Mouse (Mus musculus): ENCODE measurements around the gene Gm3952. TPM values are rescaled to one million over a fixed set of nuclear protein-coding genes. Genes with fewer than 3 reads are reported as not detected.

The Gm3952 gene
- polyA plus RNA-seq, 1 experiment from 2014 or later, result not detected

DNA sequence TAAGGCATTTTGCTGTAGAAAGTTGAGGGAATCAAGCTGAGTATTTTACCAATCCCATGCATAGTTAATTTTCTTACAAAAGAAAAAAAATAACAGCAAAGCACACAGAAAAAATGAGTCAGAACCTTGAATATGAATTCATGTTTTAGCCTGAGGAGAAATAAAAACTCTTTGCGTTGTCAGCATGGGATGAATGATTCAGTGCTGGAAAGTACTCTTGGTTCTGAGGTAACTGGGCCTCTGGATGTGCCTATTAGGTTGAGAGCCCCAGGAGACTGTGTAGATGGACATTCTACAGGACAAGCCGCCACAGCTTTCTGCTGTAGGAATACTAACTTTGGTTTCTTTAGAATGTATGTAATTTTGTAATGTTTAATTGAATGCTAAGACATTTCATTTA is 93.7 kb downstream of the Gm3952 start:
- H3K4me2 ChIP-seq (ENCODE audit: low read length), result no peak overlapping the region
- no peaks in the 10 kb centered on the region for H3K27me3 ChIP-seq (replicated peaks; ENCODE audit: control insufficient read depth, insufficient read depth, low read length)
- no peak overlapping the region for H3K4me3 ChIP-seq (ENCODE audit: low read length)
- WGBS, result 84% methylated on average over 2 of the region's 2 CpGs
- H3K36me3 ChIP-seq (ENCODE audit: control insufficient read depth, insufficient read depth, low read length), result 0 out of 2 replicates have a peak, but pooled peaks cover 2% of the 10 kb centered on the region
- no peaks in the 10 kb centered on the region for H3K4me1 ChIP-seq (ENCODE audit: control insufficient read depth, insufficient read depth, low read depth, low read length)
- ATAC-seq, result no peak
- no peak overlapping the region for H3K9ac ChIP-seq (ENCODE audit: low read depth, low read length)
- no peaks in the 10 kb centered on the region for H3K9me3 ChIP-seq (ENCODE audit: control insufficient read depth, low read length)
- no peak overlapping the region for H3K27ac ChIP-seq (ENCODE audit: low read depth, low read length)

DNA sequence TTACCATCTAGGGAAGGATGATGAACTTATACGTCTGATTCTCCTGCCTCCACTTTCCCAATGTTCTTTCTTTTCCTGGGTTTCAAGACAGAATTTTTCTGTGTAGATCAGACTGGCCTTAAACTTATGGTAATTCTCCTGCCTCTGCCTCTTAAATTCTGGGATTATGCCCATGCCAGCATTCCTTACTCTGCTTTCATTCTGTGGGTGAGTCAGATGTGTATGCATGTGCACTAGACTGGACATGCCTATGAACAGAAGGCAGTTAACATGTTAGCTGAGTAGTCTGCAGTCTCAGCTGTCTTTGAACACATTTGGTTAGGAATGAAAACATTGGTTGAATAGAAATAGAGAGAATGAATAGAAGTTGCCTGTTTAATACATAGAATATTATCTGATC is 94.1 kb downstream of the Gm3952 start:
- Histone ChIP-seq H3K27ac (ENCODE audit: low read depth, low read length) (no peak overlapping the region), H3K4me2 (ENCODE audit: low read length) (no peak overlapping the region), H3K36me3 (ENCODE audit: control insufficient read depth, insufficient read depth, low read length) (0 out of 2 replicates have a peak, but pooled peaks cover 2% of the 10 kb centered on the region), H3K4me3 (ENCODE audit: low read length) (no peak overlapping the region), H3K4me1 (ENCODE audit: control insufficient read depth, insufficient read depth, low read depth, low read length) (no peaks in the 10 kb centered on the region), H3K27me3 (replicated peaks; ENCODE audit: control insufficient read depth, insufficient read depth, low read length) (no peaks in the 10 kb centered on the region), H3K9ac (ENCODE audit: low read depth, low read length) (no peak overlapping the region), H3K9me3 (ENCODE audit: control insufficient read depth, low read length) (no peaks in the 10 kb centered on the region)
- no peak for ATAC-seq
- WGBS, result 75% methylated on average over 1 of the region's 1 CpGs

DNA sequence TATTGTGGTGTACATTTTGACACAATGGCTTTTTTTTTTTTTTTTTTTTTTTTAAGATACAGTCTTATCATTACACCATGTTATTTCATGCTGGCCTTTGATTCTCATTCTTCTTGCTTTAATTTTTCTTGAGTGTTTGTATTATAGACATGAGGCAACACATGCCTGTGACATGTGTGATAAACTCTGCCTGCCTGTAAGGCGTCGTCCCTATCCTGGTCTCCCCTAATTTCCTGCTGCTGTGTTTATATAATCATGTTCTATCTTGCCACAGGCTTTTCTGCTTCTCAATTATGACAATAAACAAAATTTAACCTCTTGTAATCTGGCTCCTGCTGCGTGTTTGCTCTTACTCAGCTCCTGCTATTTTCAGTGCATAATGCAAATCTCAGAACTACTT is 100.5 kb downstream of the Gm3952 start:
- ATAC-seq, result no peak
- Histone ChIP-seq H3K27me3 (replicated peaks; ENCODE audit: control insufficient read depth, insufficient read depth, low read length) (no peaks in the 10 kb centered on the region), H3K4me1 (ENCODE audit: control insufficient read depth, insufficient read depth, low read depth, low read length) (no peaks in the 10 kb centered on the region), H3K9me3 (ENCODE audit: control insufficient read depth, low read length) (no peaks in the 10 kb centered on the region), H3K4me3 (ENCODE audit: low read length) (no peak overlapping the region), H3K27ac (ENCODE audit: low read depth, low read length) (no peak overlapping the region), H3K4me2 (ENCODE audit: low read length) (no peak overlapping the region), H3K36me3 (ENCODE audit: control insufficient read depth, insufficient read depth, low read length) (no peaks in the 10 kb centered on the region), H3K9ac (ENCODE audit: low read depth, low read length) (no peak overlapping the region)
- WGBS, result 71% methylated on average over 3 of the region's 3 CpGs

DNA sequence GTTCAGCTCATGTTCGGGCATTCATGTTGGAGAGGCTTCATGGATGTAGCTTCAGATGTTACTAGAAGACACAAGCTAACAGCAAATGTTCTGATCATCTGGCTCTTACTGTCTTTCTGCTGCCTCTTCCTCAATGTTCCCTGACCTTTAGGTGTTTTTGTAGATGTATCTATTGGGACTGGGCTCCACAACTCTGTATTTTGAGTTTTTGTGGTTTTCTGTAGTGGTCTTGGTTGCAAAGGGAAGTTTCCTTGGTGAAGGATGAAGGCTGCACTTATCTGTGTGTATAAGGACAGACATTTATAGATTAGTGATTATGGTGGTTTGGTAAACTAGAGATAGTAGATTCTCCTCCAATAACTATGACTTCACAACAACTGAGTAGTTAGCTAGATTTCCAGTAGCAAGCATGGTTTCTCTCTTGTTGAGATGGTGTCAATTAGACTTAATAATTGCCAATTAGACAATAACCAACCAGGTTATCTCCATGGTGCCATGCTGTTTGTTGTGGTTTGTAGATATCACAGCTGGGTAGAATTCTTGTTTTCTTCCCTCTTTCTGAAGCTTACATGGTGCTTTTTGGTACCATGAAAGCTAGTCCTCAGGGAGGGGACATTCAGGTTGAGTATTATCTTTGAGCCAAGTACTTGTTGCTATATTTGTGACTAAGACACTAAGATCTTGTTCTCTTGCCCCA is 101.6 kb downstream of the Gm3952 start:
- H3K4me3 ChIP-seq (ENCODE audit: low read length), result no peak overlapping the region
- no peak overlapping the region for H3K27ac ChIP-seq (ENCODE audit: low read depth, low read length)
- H3K4me1 ChIP-seq (ENCODE audit: control insufficient read depth, insufficient read depth, low read depth, low read length), result no peaks in the 10 kb centered on the region
- 100% methylated on average over 1 of the region's 1 CpGs for WGBS
- H3K9ac ChIP-seq (ENCODE audit: low read depth, low read length), result no peak overlapping the region
- no peaks in the 10 kb centered on the region for H3K36me3 ChIP-seq (ENCODE audit: control insufficient read depth, insufficient read depth, low read length)
- H3K27me3 ChIP-seq (replicated peaks; ENCODE audit: control insufficient read depth, insufficient read depth, low read length), result no peaks in the 10 kb centered on the region
- H3K9me3 ChIP-seq (ENCODE audit: control insufficient read depth, low read length), result no peaks in the 10 kb centered on the region
- ATAC-seq, result no peak
- no peak overlapping the region for H3K4me2 ChIP-seq (ENCODE audit: low read length)

Other genes with a start within 250 kb of the Gm3952 start
- 80.5 and 96.1 TPM in 2 replicates for gene Itgb1, start 113.0 kb downstream of the Gm3952 start, polyA plus RNA-seq (2015; fragmentation: Nextera tagmentation; extraction: Ambion mirVana)

All from hindbrain, embryonic 16.5 days (tissue).